Mouse (Mus musculus) mesoderm, embryonic 11.5 days (tissue): Measurements from ENCODE around the gene Gast.

Experiments used
- DNase-seq: peaks from one replicate; pipeline ENCODE4 v3.0.0-alpha.2; 2012; ENCODE audit warnings: low read depth, low spot score

Gene Gast

GRCm38 (mm10) chr11:100362209-100362978 is 28.2 kb downstream of the Gast start:
- peak; percentile 79 for DNase-seq

DNA sequence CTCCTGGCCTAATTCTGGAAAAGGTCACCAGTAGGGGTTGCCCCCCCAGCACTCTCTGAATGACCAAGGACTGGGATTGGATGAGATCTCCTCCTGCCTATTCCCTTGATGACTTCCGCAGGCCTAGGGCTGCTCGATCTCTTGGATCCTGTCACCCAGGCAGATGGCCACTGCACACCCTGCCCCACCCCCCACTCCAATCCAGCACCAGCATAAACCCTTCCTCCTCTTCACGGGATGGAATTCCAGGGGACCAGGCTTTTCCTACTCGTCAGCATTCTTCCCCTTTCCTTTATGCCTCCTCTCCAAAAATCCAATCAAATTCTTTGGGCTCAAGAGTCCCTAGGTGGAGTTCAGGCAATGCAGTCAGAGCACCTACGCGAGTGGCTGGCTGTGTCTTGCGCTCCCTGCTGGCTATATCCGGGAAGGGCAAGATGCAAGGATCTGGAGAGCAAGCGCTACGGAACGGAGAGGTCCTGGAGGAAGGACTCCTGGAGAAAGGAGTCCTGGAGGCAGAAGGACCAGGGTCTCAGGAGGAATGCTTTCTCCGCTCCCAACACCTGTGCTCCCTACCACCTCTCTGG is 28.9 kb downstream of the Gast start:
- peak; percentile 62 for DNase-seq

DNA sequence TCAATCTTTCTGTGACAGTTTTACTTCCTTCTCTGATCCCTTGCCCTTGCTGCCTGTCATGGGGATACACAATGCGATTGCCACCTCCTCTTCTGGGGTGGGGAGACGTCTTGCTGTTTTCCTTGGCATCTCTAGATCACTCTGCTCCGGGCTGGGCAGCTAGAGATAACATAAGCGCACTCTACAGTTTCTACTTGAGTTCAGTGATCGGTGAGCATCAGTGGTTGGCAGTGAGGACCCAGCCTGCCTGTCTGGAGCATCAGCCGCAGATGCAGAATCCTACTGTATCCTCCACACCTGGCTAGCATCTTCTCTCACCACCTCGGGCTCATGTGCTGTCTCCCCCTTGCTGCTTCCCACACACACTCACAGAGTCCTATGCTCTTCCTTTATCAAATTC is 34.9 kb downstream of the Gast start:
- DNase-seq: no peak

- no peak for DNase-seq
Measured at GRCm38 (mm10) chr11:100369822-100370221, 35.6 kb downstream of the Gast start.

GRCm38 (mm10) chr11:100371981-100372558 is 37.9 kb downstream of the Gast start:
- DNase-seq: no peak

GRCm38 (mm10) chr11:100375127-100375526 is 40.9 kb downstream of the Gast start:
- DNase-seq: no peak

DNA sequence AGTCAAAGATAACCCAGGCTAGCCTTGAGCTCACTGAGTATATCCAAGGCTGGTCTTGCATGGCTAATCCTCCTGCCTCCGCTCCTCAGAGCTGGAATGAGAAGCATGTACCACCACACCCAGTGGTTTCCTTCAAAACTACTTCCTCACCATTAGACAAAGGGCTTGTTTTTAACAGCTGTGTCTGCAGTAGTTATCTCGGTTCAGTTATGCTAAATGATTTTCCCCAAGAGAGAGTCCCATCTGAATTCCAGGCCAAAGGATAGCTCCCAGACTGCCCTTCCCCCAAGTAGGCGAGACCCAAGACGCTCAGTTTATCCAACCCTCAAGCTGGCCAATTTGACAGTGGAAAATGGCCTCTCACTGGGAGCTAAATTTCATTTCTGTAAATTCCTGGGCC is 41.8 kb downstream of the Gast start:
- no peak for DNase-seq

GRCm38 (mm10) chr11:100376746-100377389 is 42.7 kb downstream of the Gast start:
- DNase-seq: no peak

DNA sequence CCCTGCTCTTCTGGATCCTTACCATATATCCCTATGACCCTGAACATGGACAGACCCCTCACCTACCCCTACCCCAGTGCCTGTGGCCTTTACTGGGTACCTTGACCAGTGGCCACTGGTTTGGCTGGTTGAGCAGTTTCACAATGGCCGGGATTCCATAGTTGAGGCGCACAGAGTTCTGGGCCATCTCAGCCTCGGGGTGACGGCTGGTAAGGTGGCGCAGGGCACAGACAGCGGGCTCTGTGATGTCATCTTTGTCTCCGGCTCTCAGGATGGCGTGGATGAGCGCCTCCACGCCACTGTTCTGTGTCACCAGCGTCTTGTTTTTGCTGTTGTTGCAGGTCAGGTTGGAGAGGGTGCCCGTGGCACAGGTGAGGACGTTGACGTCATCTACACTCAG is 43.8 kb downstream of the Gast start:
- DNase-seq: no peak

- DNase-seq: no peak
Measured at GRCm38 (mm10) chr11:100378446-100378845, 44.2 kb downstream of the Gast start.

DNA sequence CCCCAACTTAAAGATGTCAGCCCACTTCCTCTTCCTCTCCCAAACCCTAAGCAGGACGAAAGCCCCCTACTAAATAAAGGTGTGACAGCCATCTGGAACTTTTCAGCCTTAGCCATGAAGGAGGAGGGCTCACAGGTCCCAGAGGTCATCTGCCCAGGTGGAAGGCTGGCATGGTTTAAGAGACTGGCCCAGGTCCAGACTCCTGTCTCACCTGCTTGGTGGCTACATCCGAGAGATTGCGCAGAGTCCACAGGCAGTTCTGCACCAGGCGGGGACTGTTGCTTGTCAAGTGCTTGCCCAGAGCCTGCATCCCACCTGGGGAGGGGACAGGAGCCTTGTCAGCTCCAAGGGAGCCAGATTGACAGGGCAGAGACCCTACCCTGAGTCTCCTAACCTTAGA is 45.1 kb downstream of the Gast start:
- DNase-seq: no peak

DNA sequence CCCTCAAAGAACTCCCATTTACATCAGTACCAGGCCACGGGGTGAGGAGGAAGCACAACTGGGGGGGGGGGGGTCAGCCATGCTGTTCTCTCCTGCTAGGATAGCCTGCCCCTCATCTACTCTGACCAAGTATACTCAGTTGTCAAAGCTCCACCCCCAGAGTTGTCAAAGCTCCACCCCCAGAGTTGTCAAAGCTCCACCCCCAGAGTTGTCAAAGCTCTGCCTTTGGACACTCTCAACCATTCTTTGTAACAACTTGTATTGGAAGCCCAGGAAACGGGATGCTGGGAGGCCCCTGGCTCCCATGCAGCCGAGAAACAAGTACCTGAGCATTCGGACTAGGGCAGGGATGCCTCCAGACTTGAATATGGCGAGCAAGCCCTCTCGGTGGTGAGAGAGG is 48.5 kb downstream of the Gast start:
- DNase-seq: no peak

GRCm38 (mm10) chr11:100385016-100385415 is 50.8 kb downstream of the Gast start:
- no peak for DNase-seq

GRCm38 (mm10) chr11:100386586-100386985 is 52.4 kb downstream of the Gast start:
- no peak for DNase-seq
